Mouse (Mus musculus) brown adipose tissue, adult 24 weeks (tissue): ENCODE results near the gene Snrpf. TPM values are rescaled to one million over a fixed set of nuclear protein-coding genes. Genes with fewer than 3 reads are reported as not detected.

ENCODE experiments used
- polyA plus RNA-seq: library from polyadenylated mRNA; stranded (reverse); fragments of >200 nt; gene quantifications from 2 replicates; pipeline ENCODE4 v1.2.4, GENCODE M21; 2012; ENCODE audit not compliant: missing spikeins, insufficient read depth, insufficient read length

Gene Snrpf
- polyA plus RNA-seq, 1 experiment: 14.5 TPM

Other genes starting within 250 kb of the Snrpf start
- gene Lta4h, start 136.3 kb downstream of the Snrpf start, polyA plus RNA-seq: 22.9 and 37.5 TPM in 2 replicates
- not detected in 2 replicates for gene Hal, start 100.9 kb downstream of the Snrpf start, polyA plus RNA-seq
- not detected in 2 replicates for gene Amdhd1, start 49.7 kb downstream of the Snrpf start, polyA plus RNA-seq
- not detected in 2 replicates for gene Ccdc38, start 49.1 kb downstream of the Snrpf start, polyA plus RNA-seq
- gene Ntn4, start 51.0 kb upstream of the Snrpf start, polyA plus RNA-seq: 4.5 and 6.3 TPM in 2 replicates
- gene Usp44, start 241.8 kb upstream of the Snrpf start, polyA plus RNA-seq: not detected in 2 replicates